Mouse (Mus musculus): ENCODE measurements around the gene Cgnl1. TPM values are rescaled to one million over a fixed set of nuclear protein-coding genes. Genes with fewer than 3 reads are reported as not detected.

The Cgnl1 gene
- total and polyA plus RNA-seq, 3 experiments, result 0.03 TPM; not detected in 2

DNA sequence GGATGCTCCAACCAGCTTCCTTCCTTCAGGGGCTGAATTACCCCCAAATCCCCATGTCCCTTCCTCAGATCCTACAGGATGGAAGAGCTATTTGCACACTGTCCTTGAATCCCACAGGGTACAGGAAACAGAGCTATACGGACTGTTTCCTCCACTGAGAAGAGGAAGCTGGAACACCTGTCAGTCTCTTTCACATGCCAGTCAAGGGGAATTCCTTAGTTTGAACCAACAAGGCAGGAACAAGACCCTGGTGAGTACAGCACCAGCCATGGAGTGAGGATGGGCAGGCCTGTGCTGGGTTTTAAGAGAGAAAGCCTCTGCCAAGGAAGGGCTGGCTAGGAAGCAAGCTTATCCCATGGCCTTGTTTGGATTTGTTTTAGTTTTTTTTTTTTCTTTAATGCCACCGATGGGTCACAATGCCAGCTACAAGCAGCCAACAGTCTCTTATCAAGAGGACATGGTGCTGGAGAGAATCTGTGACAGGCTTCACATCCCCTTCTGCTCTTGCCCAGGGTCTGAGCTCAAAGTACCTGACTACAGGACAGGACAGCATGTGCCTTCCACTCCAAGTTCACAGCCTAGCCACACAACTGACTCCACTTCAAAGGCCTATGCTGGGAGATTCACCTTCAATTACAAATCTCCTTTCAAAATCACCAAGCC lies 182.3 kb downstream of the Cgnl1 start:
- peak; percentile 78 for TF ChIP-seq EP300 (IDR thresholded peaks at IDR 0.05; ENCODE audit: low read length)
- peak; percentile 54; the same call in 1 of the 2 replicates for TF ChIP-seq TCF12 (IDR thresholded peaks at IDR 0.05; ENCODE audit: low read depth, low read length)
- no peak for TF ChIP-seq MAZ (IDR thresholded peaks at IDR 0.05; ENCODE audit: low read depth, low read length)
- TF ChIP-seq MXI1 (IDR thresholded peaks at IDR 0.05; ENCODE audit: low read depth, low read length), result peak; percentile 49
- 0 out of 2 replicates have a peak, but pooled peaks have one; percentile 20 for TF ChIP-seq IRF4 (IDR thresholded peaks at IDR 0.05; ENCODE audit: low read depth, low read length)
- TF ChIP-seq RCOR1 (conservative IDR thresholded peaks at IDR 0.05; ENCODE audit: low read depth, low read length), result 0 out of 2 replicates have a peak, but pooled peaks have one; percentile 47
- no peak for TF ChIP-seq NRF1 (IDR thresholded peaks at IDR 0.05; ENCODE audit: low read depth, low read length)
- TF ChIP-seq SIN3A (IDR thresholded peaks at IDR 0.05; ENCODE audit: low read length), result 0 out of 2 replicates have a peak, but pooled peaks have one; percentile 31
- no peak for TF ChIP-seq TBP (conservative IDR thresholded peaks at IDR 0.05; ENCODE audit: low read depth, low read length)
- no peak for TF ChIP-seq JUND (conservative IDR thresholded peaks at IDR 0.05; ENCODE audit: low read depth, low read length)
- TF ChIP-seq ZNF384 (IDR thresholded peaks at IDR 0.05; ENCODE audit: low read depth, low read length), result no peak
- TF ChIP-seq CHD2 (IDR thresholded peaks at IDR 0.05; ENCODE audit: low read length), result peak; percentile 30; the same call in 1 of the 2 replicates
- TF ChIP-seq ETS1 (conservative IDR thresholded peaks at IDR 0.05; ENCODE audit: low read depth, low read length), result 0 out of 2 replicates have a peak, but pooled peaks have one; percentile 12
- Histone ChIP-seq H3K36me3 (replicated peaks in 1 of 2; ENCODE audit: control insufficient read depth in 1 of 2, insufficient read depth in 1 of 2, low read length in 1 of 2) (peaks cover 0 to 18% of the 10 kb centered on the region in 2 experiments), H3K9ac (ENCODE audit: insufficient read depth, low read depth) (no peak overlapping the region), H3K27ac (ENCODE audit: insufficient read depth, low read depth) (no peak overlapping the region), H3K27me3 (replicated peaks) (no peaks in the 10 kb centered on the region), H3K4me1 (ENCODE audit: control insufficient read depth in 1 of 2, insufficient read depth in 2 of 2) (peaks cover 9 to 49% of the 10 kb centered on the region in 2 experiments), H3K79me2 (replicated peaks; ENCODE audit: control insufficient read depth, extremely low read depth, insufficient read depth, poor library complexity, severe bottlenecking) (no peaks in the 10 kb centered on the region), H3K4me3 (replicated peaks in 1 of 3; ENCODE audit: low read depth in 2 of 3, low read length in 2 of 3, poor library complexity in 1 of 3) (no peak overlapping the region), H3K9me3 (replicated peaks; ENCODE audit: low read length) (peaks cover 19% of the 10 kb centered on the region), H3K4me2 (ENCODE audit: insufficient read depth, low read depth, poor library complexity, severe bottlenecking) (peak overlapping the region; percentile 53)
- dilution Hi-C loops (cut with MboI; ENCODE audit: extremely low pct_ligation_motif_present, extremely low pct_unique_long_range_greater_than_20kb, low sequenced_read_pairs) (no loop called here), in situ Hi-C loops (cut with MboI; ENCODE audit: low pct_ligation_motif_present, low pct_unique_long_range_greater_than_20kb, low sequenced_read_pairs) (no loop called here)
- DNase-seq (ENCODE audit: extremely low read depth), result peak; percentile 28

DNA sequence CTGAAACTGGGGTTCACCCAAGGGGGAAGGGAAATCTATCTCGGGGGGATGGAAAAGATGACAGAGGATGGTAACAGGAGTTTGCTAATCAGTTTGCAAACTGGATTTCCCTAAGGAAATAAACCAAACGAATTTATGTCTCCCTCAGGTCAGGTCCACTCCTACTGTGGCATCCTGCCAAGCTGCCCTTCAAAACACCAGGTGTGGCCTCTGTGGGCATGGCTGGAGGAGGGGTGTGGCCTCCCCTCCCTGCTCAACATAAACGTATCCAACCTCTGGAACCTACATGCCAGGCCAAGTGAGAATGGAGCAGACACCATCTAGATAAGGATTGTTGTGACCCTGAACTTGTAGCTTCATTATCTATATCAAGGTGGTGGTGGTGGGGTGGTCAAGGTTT lies 185.0 kb downstream of the Cgnl1 start:
- in situ Hi-C loops (cut with MboI; ENCODE audit: low pct_ligation_motif_present, low pct_unique_long_range_greater_than_20kb, low sequenced_read_pairs) (no loop called here), dilution Hi-C loops (cut with MboI; ENCODE audit: extremely low pct_ligation_motif_present, extremely low pct_unique_long_range_greater_than_20kb, low sequenced_read_pairs) (no loop called here)
- Histone ChIP-seq H3K4me1 (ENCODE audit: control insufficient read depth in 1 of 2, insufficient read depth in 2 of 2) (peaks cover 6 to 40% of the 10 kb centered on the region in 2 experiments), H3K36me3 (replicated peaks in 1 of 2; ENCODE audit: control insufficient read depth in 1 of 2, insufficient read depth in 1 of 2, low read length in 1 of 2) (peaks cover 0 to 20% of the 10 kb centered on the region in 2 experiments), H3K4me3 (replicated peaks in 1 of 3; ENCODE audit: low read depth in 2 of 3, low read length in 2 of 3, poor library complexity in 1 of 3) (no peak overlapping the region), H3K9ac (ENCODE audit: insufficient read depth, low read depth) (no peak overlapping the region), H3K27ac (ENCODE audit: insufficient read depth, low read depth) (no peak overlapping the region), H3K9me3 (replicated peaks; ENCODE audit: low read length) (peaks cover 19% of the 10 kb centered on the region), H3K79me2 (replicated peaks; ENCODE audit: control insufficient read depth, extremely low read depth, insufficient read depth, poor library complexity, severe bottlenecking) (no peaks in the 10 kb centered on the region), H3K27me3 (replicated peaks) (no peaks in the 10 kb centered on the region), H3K4me2 (ENCODE audit: insufficient read depth, low read depth, poor library complexity, severe bottlenecking) (no peak overlapping the region)
- TF ChIP-seq POLR2A (IDR thresholded peaks at IDR 0.05; ENCODE audit: low read depth, low read length), result no peak
- no peak for DNase-seq (ENCODE audit: extremely low read depth)
